Mouse (Mus musculus) adrenal gland, adult 8-10 months (tissue): ENCODE data around the gene Antxr1. TPM values are rescaled to one million over a fixed set of nuclear protein-coding genes. Genes with fewer than 3 reads are reported as not detected.
"Not testable (repeated sequence)": the region's sequence is repeated elsewhere in the genome, so short reads cannot be mapped to it uniquely, and the experiment has no call there.

Experiments used
- DNase-seq: peaks from one replicate; pipeline ENCODE4 v3.0.0; 2022
- total RNA-seq, 4 experiments: library from RNA; stranded (reverse); gene quantifications; 2 replicates each; pipeline ENCODE4 v1.2.4; 2022

Gene Antxr1
- total RNA-seq, 4 experiments from 2014 or later = 13.9 to 22.5 (median 18.3) TPM

DNA sequence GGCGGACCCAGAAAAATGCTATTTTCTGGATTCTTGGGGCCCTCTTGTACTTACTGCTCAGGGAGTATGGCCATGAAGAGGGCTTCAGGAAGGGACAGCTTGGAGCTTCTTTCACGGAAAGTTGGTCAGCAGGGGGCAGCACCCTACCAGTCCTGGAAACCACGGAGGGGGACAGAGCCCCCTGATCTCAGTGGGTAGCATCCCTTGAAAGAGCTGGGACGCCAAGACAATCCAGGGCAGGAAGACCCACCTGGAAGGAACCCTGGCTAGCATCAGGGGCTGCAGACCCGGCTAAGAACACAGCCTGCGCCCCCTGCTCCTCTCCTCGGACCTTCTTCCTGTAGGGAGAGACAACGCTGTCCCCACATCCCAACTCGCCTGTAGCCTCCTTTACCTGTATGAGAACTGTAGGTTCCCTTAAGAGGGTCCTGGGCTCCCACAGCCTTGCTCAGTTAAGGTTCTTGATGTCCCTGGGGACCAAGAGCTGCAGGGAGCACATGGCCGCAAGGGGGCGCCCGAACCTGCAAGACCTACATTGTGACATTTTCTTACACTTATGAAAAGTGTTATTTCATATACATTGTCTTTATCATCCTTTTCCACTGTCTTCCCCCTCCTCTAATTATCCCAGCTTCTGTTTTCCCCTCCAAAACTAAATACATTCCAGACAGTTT, 234.2 kb downstream of the Antxr1 start:
- DNase-seq = peak; percentile 70

DNA sequence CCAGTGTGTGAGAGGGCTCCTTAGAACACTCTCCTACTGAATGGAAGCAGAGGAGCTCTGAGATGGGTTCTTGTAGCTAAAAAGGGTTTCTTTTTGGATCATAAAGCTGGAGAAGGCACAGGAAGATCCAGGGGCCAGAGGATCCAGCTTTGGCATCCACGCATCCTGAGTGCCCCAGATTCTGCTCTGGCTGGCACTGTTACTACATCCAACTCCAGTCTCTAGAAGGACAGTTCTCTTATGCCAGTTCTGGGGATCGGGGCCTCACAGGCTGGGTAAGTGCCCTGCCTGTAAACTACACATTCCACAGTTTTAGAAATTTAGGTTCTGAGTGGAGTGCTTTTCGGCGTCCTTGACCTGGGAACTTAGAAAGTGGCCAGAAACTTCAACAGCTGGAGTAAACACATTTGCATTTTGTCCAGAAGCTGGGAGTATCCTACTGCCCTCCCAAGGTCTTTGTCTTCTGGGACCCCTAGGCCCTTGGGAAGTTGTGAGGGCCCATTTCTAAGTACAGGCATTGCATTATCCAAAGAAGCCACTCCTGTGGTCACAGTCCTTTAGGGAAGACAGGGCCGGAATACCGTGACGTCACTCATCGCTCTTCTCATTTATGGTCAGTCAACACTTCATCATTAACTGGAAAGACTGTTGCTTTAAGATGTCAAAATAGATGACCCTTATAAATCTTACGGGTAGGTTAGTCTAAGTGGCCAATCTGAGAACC, 235.2 kb downstream of the Antxr1 start:
- DNase-seq = no peak

DNA sequence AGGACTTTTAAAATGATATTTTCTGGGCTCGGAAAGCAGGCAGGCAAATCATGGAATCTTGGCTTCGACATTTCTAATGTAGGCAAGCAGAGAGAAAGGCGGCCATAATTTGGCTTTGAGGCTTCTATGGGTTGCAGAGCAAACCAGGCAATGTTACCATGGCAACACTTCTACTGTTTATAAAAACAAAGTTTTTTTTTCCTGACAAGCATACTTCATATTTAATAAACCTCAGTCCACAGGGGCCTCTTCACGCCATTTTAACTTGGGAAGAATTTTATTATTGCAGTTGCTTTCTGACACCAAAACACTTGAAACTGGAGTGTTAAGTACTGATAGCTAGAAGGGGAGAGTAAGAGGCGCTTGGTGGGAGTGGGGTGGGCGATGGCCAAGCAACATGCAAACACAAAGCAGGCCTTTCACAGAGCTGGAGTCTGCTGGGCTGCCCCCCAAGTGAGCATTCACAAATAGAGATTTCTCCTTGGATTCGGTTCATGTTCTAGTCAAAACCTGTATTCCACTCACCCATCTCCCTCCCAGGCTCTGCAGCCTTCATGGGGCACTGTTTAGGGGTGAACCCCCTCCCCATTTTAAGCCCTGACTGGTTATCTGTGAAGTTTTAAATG, 235.8 kb downstream of the Antxr1 start:
- no peak for DNase-seq

DNA sequence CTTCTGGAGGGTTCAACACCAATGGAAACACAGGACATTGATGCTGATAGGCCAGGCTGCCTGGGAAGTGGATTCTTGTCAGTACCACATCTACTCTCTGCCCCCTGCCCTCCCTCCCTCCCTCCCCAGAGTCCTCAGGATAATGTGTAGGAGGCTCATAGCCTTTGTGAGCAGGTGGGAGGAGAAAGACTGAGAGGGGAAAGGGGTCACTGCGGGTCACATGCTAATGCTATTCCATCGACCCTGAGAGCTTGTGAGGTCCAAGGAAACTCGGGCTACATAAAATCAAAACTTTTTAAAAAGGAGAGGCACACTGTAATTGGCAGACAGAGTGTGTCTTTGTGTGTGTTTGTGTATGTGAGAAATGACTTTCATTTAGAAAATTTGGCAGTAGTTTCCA, 236.4 kb downstream of the Antxr1 start:
- DNase-seq = no peak

DNA sequence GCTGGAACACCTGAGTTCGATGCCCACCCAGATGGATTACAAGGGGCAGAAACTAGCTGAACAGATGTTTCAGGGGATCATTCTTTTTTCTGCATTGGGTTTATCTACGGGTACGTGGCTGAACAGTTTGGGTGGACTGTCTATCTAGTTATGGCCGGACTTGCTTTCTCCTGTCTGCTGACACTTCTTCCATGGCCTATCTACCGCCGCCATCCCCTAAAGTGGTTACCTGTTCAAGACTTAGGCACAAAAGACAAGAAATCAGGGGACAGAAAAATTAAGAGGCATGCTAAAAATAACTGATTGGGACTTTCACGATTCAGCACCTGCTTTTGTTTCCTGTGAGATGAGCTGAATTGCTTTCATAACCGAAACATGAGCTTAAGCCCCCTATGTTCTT, 242.0 kb downstream of the Antxr1 start:
- DNase-seq = not testable (repeated sequence)

DNA sequence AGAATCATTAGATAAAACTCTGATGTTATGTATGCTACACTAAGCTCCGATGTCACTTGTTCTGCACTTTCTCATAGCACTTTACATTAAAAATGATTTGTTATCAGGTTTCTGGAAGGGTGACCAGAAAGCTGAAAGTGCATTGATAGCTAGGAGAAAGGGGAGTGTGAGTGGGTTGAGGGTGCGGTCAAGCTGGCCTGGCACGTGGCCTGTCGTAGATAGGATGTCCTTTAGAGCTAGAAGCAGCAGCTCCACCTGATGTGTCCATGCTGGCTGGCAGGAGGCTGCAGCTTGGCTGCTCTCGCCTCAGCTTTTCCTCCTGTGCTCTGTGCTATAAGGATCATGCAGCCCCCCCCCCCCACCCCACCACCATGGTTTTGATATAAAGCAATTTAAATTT, 243.1 kb downstream of the Antxr1 start:
- no peak for DNase-seq

DNA sequence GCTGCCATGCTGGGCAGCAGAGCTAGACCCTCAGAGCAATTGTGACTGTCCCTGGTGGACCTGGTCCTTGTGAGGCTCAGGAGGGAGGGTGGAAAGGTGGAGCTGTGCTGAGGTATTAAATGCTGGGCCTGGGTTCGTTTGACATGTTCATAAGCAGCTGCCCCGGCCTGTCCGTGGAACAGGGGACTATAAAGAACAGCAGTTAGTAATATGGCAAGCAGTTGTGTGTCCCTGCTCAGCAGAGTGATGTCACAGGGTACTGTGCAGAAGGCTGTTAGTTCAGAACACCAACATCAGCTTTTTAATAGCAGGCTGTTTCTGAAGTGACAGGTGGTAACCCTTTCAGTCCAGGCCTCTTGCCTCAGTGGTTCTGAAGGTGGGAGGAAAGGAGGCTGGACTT, 244.7 kb downstream of the Antxr1 start:
- no peak for DNase-seq

DNA sequence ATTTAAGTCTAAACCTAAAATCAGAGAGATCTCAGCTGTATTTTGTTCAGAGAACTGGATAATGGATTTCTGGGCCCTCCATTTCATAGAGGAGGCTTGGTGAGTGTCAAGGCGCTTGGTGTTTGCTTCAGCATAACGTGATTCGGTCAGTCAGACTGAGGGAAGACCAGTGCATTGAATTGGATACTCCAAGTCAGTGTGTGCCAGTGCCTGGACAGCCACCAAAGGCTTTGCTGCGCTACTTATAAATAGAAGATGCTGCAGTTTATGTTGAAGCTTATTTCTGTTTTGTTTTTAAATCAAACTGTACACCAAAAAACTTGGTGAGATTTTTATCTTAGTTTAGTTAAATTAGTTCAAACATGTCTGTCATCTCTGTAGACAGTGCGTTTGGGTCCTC, 247.3 kb downstream of the Antxr1 start:
- no peak for DNase-seq

DNA sequence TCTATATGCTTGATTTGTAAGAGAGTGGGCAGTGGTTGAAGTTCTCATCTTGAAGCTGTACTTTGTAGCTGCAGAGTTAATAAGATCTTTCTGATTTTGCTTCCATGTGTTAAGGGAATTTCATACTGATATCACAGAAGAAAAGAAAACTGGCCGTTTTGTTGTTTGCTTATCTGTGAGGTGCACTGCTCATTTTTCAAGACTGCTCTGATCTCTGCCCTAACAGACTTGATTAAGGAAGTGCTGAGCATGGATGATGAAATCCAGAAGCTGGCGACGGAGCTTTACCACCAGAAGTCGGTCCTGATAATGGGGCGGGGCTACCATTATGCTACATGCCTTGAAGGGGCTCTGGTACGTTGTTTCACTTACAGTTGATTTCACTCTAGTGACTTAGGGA, 250.6 kb downstream of the Antxr1 start:
- DNase-seq = no peak

Other genes with a start within 250 kb of the Antxr1 start
- gene D6Ertd527e, start 231.1 kb downstream of the Antxr1 start, total RNA-seq = under 1 TPM in 2 of 4 experiments, not detected in 2; 0.22 to 0.24 TPM
- not detected for gene Gkn1, start 15.1 kb upstream of the Antxr1 start, total RNA-seq
- not detected for gene Gkn2, start 37.5 kb upstream of the Antxr1 start, total RNA-seq
- under 1 TPM in 2 of 4 experiments, not detected in 2; 0.59 to 0.99 TPM for gene Gkn3, start 53.1 kb upstream of the Antxr1 start, total RNA-seq
- gene Bmp10, start 93.2 kb upstream of the Antxr1 start, total RNA-seq = not detected
- 1 to 10 TPM; 2.6 to 7.4 (median 5.1) TPM for gene Arhgap25, start 197.4 kb upstream of the Antxr1 start, total RNA-seq